Mouse (Mus musculus) left cerebral cortex, postnatal 10 days (tissue): Measurements from ENCODE around the gene Psmd1. TPM values are rescaled to one million over a fixed set of nuclear protein-coding genes. Genes with fewer than 3 reads are reported as not detected.

ENCODE experiments used
- total RNA-seq, 2 experiments: library from RNA; stranded (reverse); gene quantifications; 2 replicates each; pipeline ENCODE4 v1.2.3; 2021

Gene Psmd1
- total RNA-seq, 2 experiments from 2014 or later = 126 to 127 TPM

Other genes starting within 250 kb of the Psmd1 start
- 100 to 1,000 TPM; 258 to 275 TPM for gene Itm2c, start 170.1 kb upstream of the Psmd1 start, total RNA-seq
- gene 4933407L21Rik, start 135.9 kb upstream of the Psmd1 start, total RNA-seq = 1 to 10 TPM; 6.3 to 7.8 TPM
- under 1 TPM in 1 of 2 experiments, not detected in 1; 0.08 TPM for gene Gpr55, start 103.4 kb upstream of the Psmd1 start, total RNA-seq
- under 1 TPM; 0.62 to 0.89 TPM for gene Spata3, start 47.6 kb upstream of the Psmd1 start, total RNA-seq
- 1 to 10 TPM; 4.7 to 8.8 TPM for gene 2810459M11Rik, start 18.5 kb upstream of the Psmd1 start, total RNA-seq
- under 1 TPM in 1 of 2 experiments, not detected in 1; 0.36 TPM for gene Htr2b, start 47.6 kb downstream of the Psmd1 start, total RNA-seq
- 1 to 10 TPM in 1 of 2 experiments, not detected in 1; 6.5 TPM for gene Gm21972, start 69.2 kb downstream of the Psmd1 start, total RNA-seq
- 10 to 100 TPM; 40.7 to 45.7 TPM for gene Armc9, start 90.4 kb downstream of the Psmd1 start, total RNA-seq
- 1 to 10 TPM; 2.4 to 3.1 TPM for gene B3gnt7, start 238.4 kb downstream of the Psmd1 start, total RNA-seq